Mouse (Mus musculus) lung, postnatal 10 days (tissue): ENCODE data around the gene Cldn14.

Source experiments
- DNase-seq: peaks from one replicate; pipeline ENCODE4 v3.0.0; 2021

The Cldn14 gene

GRCm38 (mm10) chr16:93910735-93911665 lies 97.6 kb downstream of the Cldn14 start:
- DNase-seq: no peak

- DNase-seq: no peak
These were observed 98.7 kb downstream of the Cldn14 start for GRCm38 (mm10) chr16:93909936-93910335.

DNA sequence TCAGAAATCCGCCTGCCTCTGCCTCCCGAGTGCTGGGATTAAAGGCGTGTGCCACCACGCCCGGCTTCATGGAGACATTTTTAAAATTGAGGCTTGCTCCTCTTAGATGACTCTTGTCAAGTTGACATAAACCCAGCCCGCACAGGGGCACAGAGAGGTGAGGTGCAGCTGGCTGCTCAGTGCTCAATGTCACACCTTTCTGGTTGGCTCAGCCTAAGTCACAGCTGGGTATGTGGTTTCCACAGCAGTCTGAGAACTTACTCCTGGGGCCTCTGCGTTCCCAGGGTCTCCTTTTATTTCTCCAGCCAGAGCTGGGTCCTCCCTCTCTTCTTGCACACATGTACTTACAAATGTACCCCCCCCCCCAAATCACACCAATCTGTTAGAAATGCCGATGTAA lies 100.4 kb downstream of the Cldn14 start:
- no peak for DNase-seq

GRCm38 (mm10) chr16:93907761-93908160 lies 100.9 kb downstream of the Cldn14 start:
- DNase-seq: no peak

- DNase-seq: peak; percentile 73
These were observed 102.3 kb downstream of the Cldn14 start for GRCm38 (mm10) chr16:93906156-93907014.

GRCm38 (mm10) chr16:93903027-93903426 lies 105.6 kb downstream of the Cldn14 start:
- no peak for DNase-seq

- DNase-seq: no peak
These were observed 115.4 kb downstream of the Cldn14 start for GRCm38 (mm10) chr16:93893285-93893684.

- no peak for DNase-seq
These were observed 117.6 kb downstream of the Cldn14 start for GRCm38 (mm10) chr16:93890948-93891604.

- DNase-seq: no peak
These were observed 120.2 kb downstream of the Cldn14 start for GRCm38 (mm10) chr16:93888481-93888880.

DNA sequence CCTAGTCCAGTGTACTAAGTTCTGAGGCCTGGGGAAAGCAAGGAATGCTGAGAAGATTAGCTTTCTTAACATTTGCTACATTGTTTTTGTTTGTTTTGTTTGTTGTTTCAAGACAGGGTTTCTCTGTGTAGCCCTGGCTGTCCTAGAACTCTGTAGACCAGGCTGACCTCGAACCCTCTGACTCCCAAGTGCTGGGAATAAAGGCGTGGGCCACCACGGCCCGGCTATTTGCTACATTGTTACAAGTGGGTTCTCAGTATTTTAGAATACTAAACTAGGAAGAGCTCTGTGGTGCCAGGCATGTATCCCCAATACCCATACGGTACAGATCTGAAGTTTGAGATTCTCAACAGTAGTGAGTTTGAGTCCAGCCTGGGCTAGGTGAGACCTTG lies 123.9 kb downstream of the Cldn14 start:
- DNase-seq: no peak

GRCm38 (mm10) chr16:93884086-93884721 lies 124.4 kb downstream of the Cldn14 start:
- peak; percentile 32 for DNase-seq

DNA sequence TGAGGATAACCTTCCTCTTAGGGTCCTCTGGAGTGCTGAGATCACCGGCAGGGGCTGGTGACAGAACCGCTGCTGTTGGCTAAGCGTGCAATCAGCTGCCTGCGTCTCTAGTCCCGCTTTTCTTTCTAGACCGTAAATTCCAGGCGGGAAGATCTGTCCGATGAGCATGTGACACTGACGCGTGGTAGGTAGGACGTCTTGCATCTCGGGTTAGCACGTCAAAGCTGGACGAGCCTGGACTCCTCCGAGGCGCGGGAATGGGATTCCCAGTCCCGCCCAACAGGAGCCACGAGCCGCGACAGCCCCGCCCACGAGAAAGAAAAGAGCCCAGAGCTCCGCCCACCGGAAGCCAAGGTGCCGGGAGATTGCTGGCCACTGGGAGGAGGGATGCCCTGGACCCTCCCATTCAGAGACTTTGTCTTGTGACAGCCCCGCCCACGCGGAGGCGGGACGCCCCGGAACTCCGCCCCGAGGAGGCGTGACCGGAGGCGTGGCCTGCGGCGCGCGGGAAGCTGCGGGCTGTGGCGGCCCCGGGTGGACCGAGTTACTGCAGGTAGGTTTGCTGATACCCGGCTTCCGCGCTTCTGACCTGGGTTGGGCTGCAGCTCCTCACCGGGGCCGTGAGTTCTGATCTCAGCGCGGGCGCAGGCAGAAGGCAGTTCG lies 125.1 kb downstream of the Cldn14 start, which contains the start of gene Chaf1b:
Chaf1b (plus strand) TSS at position 479 of the 663 bp plus-strand sequence.
- DNase-seq: peak; percentile 98

- no peak for DNase-seq
These were observed 130.8 kb downstream of the Cldn14 start for GRCm38 (mm10) chr16:93877612-93878380.

GRCm38 (mm10) chr16:93874841-93875240 lies 133.8 kb downstream of the Cldn14 start:
- DNase-seq: no peak
